Mouse (Mus musculus) stomach, embryonic 16.5 days (tissue): Measurements from ENCODE around the gene Mettl8. TPM values are rescaled to one million over a fixed set of nuclear protein-coding genes. Genes with fewer than 3 reads are reported as not detected.

Experiments used
- ATAC-seq: fragments of 200-750 bp; cut with Nextera tagmentation; 2 replicates; pipeline ENCODE4 v1.8.0; 2017; ENCODE audit warnings: moderate number of reproducible peaks, moderate TSS enrichment; ENCODE audit not compliant: insufficient read depth, low FRiP score
- H3K27ac ChIP-seq: fragments of 300-500 bp; sonication (generic); 2 replicates; pipeline ENCODE4 v1.5.1; 2014; ENCODE audit warnings: low read length
- H3K27me3 ChIP-seq: fragments of 300-500 bp; sonication (generic); 2 replicates; pipeline ENCODE4 v1.6.1; 2014; ENCODE audit warnings: low read length, control low read depth, mixed read lengths; ENCODE audit not compliant: control insufficient read depth, insufficient read depth
- H3K36me3 ChIP-seq: fragments of 300-500 bp; sonication (generic); 2 replicates; pipeline ENCODE4 v1.6.1; 2014; ENCODE audit warnings: low read length; ENCODE audit not compliant: control insufficient read depth, insufficient read depth
- H3K4me1 ChIP-seq: fragments of 300-500 bp; sonication (generic); 2 replicates; pipeline ENCODE4 v1.6.1; 2014; ENCODE audit warnings: low read length, control low read depth, mixed read lengths; ENCODE audit not compliant: control insufficient read depth, insufficient read depth
- H3K4me2 ChIP-seq: fragments of 300-500 bp; sonication (generic); 2 replicates; pipeline ENCODE4 v1.6.1; 2014; ENCODE audit warnings: low read depth, low read length, mixed read lengths
- H3K4me3 ChIP-seq: fragments of 300-500 bp; sonication (generic); replicated peaks from 2 replicates; pipeline ENCODE4 v1.5.1; 2014; ENCODE audit warnings: mild to moderate bottlenecking, low read length
- H3K9ac ChIP-seq: fragments of 300-500 bp; sonication (generic); 2 replicates; pipeline ENCODE4 v1.6.1; 2014; ENCODE audit warnings: low read length
- H3K9me3 ChIP-seq: fragments of 300-500 bp; sonication (generic); replicated peaks from 2 replicates; pipeline ENCODE4 v1.6.1; 2016; ENCODE audit warnings: low read length, control low read depth; ENCODE audit not compliant: control insufficient read depth
- WGBS: fragments of 180-500 bp; shearing (Covaris S2); extraction: QIAGEN DNeasy Blood & Tissue Kit; methylation state at CpG from one replicate; pipeline ENCODE4 v1.1.7; 2014; 5-methylcytosine and 5-hydroxymethylcytosine counted together
- polyA plus RNA-seq: library from polyadenylated mRNA; unstranded; fragments of >200 nt; fragmentation: Nextera tagmentation; extraction: Ambion mirVana; gene quantifications from 2 replicates; pipeline ENCODE4 v1.2.1, GENCODE M21; 2015

Mettl8 gene
- polyA plus RNA-seq, 1 experiment from 2014 or later: 17.6 TPM

DNA sequence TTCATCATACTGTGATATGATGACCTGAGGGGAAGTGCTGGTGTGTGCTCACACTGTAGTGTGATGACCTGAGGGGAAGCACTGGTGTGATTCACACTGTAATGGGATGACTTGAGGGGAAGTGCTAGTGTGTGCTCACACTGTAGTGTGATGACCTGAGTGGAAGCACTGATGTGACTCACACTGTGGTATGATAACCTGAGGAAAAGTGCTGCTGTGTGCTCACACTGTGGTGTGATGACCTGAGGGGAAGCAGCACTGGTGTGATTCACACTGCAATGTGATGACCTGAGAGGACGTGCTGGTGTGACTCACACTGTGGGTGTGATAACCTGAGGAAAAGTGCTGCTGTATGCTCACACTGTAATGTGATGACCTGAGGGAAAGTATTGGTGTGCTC is 52.9 kb downstream of the Mettl8 start:
- ATAC-seq: no peak
- no peak overlapping the region for H3K4me2 ChIP-seq
- 88% methylated on average over 1 of the region's 1 CpGs for WGBS

DNA sequence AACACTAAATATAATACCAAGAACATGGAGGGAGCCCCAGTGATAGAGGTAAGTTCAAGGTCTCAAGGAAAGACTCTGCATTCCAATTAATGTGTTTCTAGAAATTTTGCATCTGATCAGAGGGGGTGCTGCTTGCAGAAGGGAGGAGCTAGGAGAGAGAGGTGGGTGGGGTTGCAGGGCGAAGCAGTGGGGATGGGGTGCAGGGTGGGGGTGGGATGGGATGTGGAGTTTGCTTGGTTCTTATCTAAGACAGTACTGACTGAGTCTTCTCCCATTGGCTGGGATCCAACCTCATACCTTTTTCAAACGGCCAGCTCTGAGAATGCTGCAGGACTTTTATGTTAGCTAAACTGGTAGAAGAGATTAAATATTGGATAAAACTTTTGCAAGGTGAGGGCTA is 56.6 kb downstream of the Mettl8 start:
- 55% methylated on average over 2 of the region's 2 CpGs for WGBS
- no peaks in the 10 kb centered on the region for H3K27me3 ChIP-seq

More for the DNA sequence above, 52.9 kb downstream of the Mettl8 start:
- Histone ChIP-seq H3K27ac (no peak overlapping the region), H3K4me3 (no peak overlapping the region), H3K36me3 (no peaks in the 10 kb centered on the region), H3K4me1 (0 out of 2 replicates have a peak, but pooled peaks cover 2% of the 10 kb centered on the region), H3K9ac (no peak overlapping the region), H3K9me3 (no peaks in the 10 kb centered on the region), H3K27me3 (no peaks in the 10 kb centered on the region)

DNA sequence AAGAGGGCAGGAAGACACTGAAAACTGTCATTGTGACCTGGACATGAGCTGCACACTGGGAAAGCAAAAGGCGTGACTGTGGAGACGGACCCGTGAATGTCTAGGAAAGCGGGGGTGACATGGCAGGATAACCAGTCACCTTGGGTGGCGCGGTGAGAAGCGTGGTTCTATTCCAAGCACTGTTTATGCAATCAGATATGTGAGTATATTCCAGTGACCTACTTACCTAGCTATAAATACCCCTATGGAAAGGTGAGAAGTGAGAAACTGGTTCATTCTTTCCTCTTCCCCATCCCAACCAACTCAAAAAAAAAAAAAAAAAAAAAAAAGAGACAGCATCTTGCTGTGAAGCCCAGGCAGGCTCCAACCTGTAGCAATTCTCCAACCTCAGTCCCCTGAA is 58.9 kb downstream of the Mettl8 start:
- no peak for ATAC-seq
- Histone ChIP-seq H3K4me3 (no peak overlapping the region), H3K4me1 (no peaks in the 10 kb centered on the region), H3K9me3 (no peaks in the 10 kb centered on the region), H3K36me3 (no peaks in the 10 kb centered on the region), H3K9ac (no peak overlapping the region), H3K27me3 (no peaks in the 10 kb centered on the region), H3K27ac (no peak overlapping the region), H3K4me2 (no peak overlapping the region)
- WGBS: 88% methylated on average over 7 of the region's 7 CpGs

More for the DNA sequence above, 56.6 kb downstream of the Mettl8 start:
- H3K4me2 ChIP-seq: no peak overlapping the region
- no peak overlapping the region for H3K27ac ChIP-seq
- H3K9ac ChIP-seq: no peak overlapping the region
- no peak overlapping the region for H3K4me3 ChIP-seq
- H3K9me3 ChIP-seq: no peaks in the 10 kb centered on the region
- ATAC-seq: no peak
- no peaks in the 10 kb centered on the region for H3K36me3 ChIP-seq
- H3K4me1 ChIP-seq: no peaks in the 10 kb centered on the region

DNA sequence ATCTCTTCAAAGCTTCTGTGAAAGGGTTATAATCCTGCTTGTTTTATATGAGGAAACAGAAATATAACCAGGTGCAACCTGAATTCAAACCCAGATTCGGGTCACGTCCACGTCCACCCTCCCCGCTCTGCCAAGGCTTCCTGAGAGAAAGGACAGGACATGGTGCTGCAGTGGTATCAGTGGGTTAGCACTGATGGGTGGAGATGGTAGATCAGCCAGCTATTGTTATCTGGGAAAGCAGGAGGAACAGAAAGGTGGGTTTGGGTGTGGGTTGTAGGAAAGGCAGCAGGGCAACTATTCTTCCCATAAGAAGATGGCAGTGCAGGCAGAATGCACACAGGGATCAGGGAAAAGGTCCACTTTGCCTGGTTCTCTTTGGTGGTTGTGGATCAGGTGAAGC is 59.5 kb downstream of the Mettl8 start:
- Histone ChIP-seq H3K9me3 (no peaks in the 10 kb centered on the region), H3K36me3 (no peaks in the 10 kb centered on the region), H3K27me3 (no peaks in the 10 kb centered on the region), H3K4me1 (no peaks in the 10 kb centered on the region), H3K4me3 (no peak overlapping the region), H3K9ac (no peak overlapping the region), H3K4me2 (no peak overlapping the region), H3K27ac (no peak overlapping the region)
- WGBS: 89% methylated on average over 4 of the region's 4 CpGs
- ATAC-seq: no peak

DNA sequence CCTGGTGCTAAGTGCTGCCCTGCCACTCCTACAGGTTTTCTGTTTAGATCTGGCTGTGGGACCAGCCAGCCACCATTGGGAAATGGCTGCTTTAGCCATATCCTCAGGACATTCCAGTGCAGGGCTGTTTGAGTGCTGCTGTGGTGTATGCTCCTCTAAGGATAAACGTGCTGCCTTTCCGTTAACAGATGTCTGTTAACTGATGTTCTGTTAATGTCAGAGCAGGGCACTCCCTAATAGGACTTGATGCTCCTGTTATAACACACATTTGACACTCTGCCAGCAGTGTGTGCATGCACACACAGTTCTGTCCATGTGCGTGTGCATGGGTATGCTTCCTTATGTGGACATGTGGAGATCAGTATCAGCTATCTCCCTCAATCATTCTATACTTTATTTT is 61.6 kb downstream of the Mettl8 start:
- no peak overlapping the region for H3K4me3 ChIP-seq
- no peaks in the 10 kb centered on the region for H3K4me1 ChIP-seq
- ATAC-seq: no peak
- no peak overlapping the region for H3K27ac ChIP-seq
- no peak overlapping the region for H3K9ac ChIP-seq
- no peak overlapping the region for H3K4me2 ChIP-seq
- H3K36me3 ChIP-seq: no peaks in the 10 kb centered on the region
- WGBS: 51% methylated on average over 3 of the region's 3 CpGs
- no peaks in the 10 kb centered on the region for H3K27me3 ChIP-seq
- H3K9me3 ChIP-seq: no peaks in the 10 kb centered on the region

DNA sequence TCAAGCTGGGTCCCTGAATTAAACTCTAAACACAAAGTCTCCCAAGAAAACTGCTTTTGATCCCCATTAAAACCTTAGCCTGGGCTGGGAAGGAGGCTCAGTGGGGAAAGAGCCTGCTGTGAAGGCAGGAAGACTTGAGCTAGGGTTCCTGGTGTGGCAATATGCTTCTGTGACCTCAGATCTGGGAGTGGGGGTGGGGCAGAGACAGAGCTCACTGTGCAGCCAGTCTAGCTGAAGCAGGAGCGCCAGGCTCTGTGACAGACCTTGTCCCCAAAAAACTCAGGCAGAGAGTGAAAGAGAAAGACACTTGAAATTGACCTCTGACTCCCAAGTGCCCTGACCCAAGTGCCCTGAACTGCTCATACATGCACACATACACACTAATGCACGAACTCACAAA is 62.7 kb downstream of the Mettl8 start:
- Histone ChIP-seq H3K4me1 (no peaks in the 10 kb centered on the region), H3K4me3 (no peak overlapping the region), H3K36me3 (no peaks in the 10 kb centered on the region), H3K4me2 (no peak overlapping the region), H3K27ac (no peak overlapping the region), H3K27me3 (no peaks in the 10 kb centered on the region), H3K9ac (no peak overlapping the region), H3K9me3 (no peaks in the 10 kb centered on the region)
- WGBS: 87% methylated on average over 2 of the region's 2 CpGs
- ATAC-seq: no peak

DNA sequence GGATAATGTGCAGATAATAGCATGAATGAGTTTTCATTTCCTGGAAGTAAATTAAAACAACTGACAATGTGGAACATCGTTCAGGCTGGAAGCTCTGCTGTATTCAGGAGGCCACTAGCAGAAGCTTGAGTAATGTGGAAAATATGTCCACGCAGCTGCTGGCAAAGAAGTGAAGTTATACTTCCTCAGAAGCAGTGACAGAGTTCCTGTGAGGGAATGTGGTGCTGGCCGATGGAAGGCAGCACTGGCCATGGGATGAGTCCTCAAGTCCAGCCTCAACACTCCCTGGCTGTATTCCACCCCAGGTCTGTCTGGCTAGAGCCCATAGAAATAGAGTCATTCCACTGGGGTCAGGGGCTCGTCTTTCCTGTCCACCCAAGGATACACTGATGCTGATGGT is 65.2 kb downstream of the Mettl8 start:
- no peak for ATAC-seq
- H3K4me1 ChIP-seq: no peaks in the 10 kb centered on the region
- H3K9ac ChIP-seq: no peak overlapping the region
- no peak overlapping the region for H3K4me3 ChIP-seq
- H3K27ac ChIP-seq: no peak overlapping the region
- WGBS: 56% methylated on average over 4 of the region's 4 CpGs
- no peak overlapping the region for H3K4me2 ChIP-seq
- H3K36me3 ChIP-seq: no peaks in the 10 kb centered on the region
- no peaks in the 10 kb centered on the region for H3K9me3 ChIP-seq
- H3K27me3 ChIP-seq: no peaks in the 10 kb centered on the region

DNA sequence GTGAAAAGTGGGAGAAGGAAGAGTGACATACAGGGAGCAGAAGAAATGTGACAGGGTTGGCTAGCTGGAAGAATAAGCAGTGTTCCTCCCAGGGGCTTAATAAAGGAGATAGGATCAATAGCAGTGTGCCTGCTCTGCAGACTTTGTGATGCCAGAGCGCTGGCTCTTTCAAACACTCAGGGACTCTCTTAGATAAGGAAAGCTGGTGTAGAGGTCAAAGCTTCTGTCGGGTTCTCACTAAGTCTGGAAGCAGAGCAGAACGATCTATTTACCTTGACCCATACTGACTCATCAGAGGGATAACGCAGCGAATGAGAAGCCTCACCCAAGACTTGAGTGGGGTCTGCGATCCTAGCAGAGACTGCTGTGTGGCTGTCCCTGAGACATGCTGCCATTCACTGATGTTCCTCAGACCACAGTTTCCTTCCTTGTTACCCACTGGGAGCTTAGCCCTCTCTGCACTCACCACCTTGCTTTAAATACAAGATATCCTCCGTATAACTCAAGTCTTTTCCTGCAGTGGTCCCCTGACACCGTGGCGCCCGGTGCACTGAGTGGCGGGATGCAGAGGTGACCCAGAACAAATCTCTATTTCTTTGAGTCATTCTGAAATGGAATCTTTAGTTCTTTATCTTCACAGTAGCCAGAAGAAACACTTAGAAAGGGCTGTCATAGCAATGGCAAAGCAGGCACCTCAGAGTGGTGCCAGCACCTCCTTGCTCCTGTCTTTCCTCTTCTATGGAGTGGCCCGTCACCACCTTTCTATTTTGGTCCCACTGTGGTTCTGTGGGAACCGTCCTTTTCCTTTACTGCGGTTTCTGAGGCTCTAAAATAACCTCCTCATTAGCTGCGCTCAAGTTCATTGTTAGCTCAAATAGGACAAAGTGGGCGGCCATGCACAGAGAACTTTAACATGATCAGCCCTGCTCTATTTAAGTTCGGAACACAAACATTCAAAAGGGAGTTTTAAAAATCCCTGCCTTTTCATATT is 65.9 kb downstream of the Mettl8 start:
- no peaks in the 10 kb centered on the region for H3K4me1 ChIP-seq
- H3K36me3 ChIP-seq: no peaks in the 10 kb centered on the region
- H3K9me3 ChIP-seq: no peaks in the 10 kb centered on the region
- H3K4me3 ChIP-seq: no peak overlapping the region
- 67% methylated on average over 17 of the region's 17 CpGs for WGBS
- no peak overlapping the region for H3K9ac ChIP-seq
- H3K27me3 ChIP-seq: no peaks in the 10 kb centered on the region
- ATAC-seq: no peak
- H3K4me2 ChIP-seq: no peak overlapping the region
- no peak overlapping the region for H3K27ac ChIP-seq

DNA sequence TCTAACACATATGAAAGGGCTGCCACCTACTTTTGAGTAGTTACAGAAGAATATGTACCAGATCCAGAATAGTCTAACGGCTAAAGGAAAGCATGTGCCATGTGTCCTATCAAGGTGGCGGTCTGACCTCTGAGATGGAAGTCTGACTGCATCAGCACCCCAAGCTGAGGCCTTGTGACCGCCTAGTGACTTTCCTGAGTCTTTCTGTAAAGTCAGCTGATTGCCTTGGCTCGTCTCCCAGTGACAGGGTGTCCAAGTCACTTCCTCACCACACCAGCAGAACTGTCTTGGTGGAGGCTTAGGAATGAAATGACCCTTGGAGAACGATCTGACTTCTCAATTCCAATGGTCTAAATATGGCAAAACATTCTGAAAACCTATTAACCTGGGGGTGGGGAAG is 77.1 kb downstream of the Mettl8 start:
- Histone ChIP-seq H3K27me3 (no peaks in the 10 kb centered on the region), H3K27ac (no peak overlapping the region), H3K4me3 (no peak overlapping the region), H3K9me3 (no peaks in the 10 kb centered on the region), H3K4me1 (no peaks in the 10 kb centered on the region), H3K36me3 (peaks cover 7% of the 10 kb centered on the region; the same call in 1 of the 2 replicates), H3K4me2 (no peak overlapping the region), H3K9ac (no peak overlapping the region)
- 77% methylated on average over 5 of the region's 5 CpGs for WGBS
- ATAC-seq: no peak
